Mouse (Mus musculus): ENCODE data around the gene Fbxo10. TPM values are rescaled to one million over a fixed set of nuclear protein-coding genes. Genes with fewer than 3 reads are reported as not detected.
"Not testable (repeated sequence)": the region's sequence is repeated elsewhere in the genome, so short reads cannot be mapped to it uniquely, and the experiment has no call there.

Fbxo10 gene
- polyA plus RNA-seq, 1 experiment from 2014 or later: 7.9 TPM

DNA sequence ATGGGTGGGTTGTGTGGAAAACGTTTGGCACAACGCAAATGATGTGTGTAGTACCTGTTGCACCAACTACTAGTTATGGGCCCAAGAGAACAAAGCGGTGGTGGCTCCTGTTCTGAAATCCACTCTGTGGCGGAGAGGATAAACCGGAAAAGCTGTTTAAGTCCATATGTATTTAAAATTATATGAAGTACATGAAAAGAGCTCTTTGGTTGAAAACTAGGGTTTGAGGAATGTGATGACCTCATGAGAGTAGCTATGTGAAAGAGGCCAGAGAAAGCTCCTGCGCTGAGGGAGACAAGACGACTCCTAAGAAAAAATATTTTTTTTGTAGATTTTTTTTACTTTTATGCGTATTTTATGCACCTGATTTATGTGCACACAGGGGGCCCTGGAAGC, 489 bp upstream of the Fbxo10 start:
- Histone ChIP-seq H3K9ac (ENCODE audit: low read depth, low read length) (peak overlapping the region; percentile 94), H3K36me3 (ENCODE audit: control insufficient read depth, insufficient read depth, low read length) (no peaks in the 10 kb centered on the region), H3K9me3 (ENCODE audit: control insufficient read depth, low read length) (no peaks in the 10 kb centered on the region), H3K27me3 (replicated peaks; ENCODE audit: control insufficient read depth, insufficient read depth, low read length) (no peaks in the 10 kb centered on the region), H3K27ac (ENCODE audit: low read length) (peak overlapping the region; percentile 81), H3K4me3 (ENCODE audit: low read length) (peak overlapping the region; percentile 89), H3K4me1 (ENCODE audit: control insufficient read depth, insufficient read depth, low read length) (peaks cover 11% of the 10 kb centered on the region), H3K4me2 (ENCODE audit: low read depth, low read length) (peak overlapping the region; percentile 92)
- WGBS: 35% methylated on average over 8 of the region's 8 CpGs
- ATAC-seq: peak; percentile 9

DNA sequence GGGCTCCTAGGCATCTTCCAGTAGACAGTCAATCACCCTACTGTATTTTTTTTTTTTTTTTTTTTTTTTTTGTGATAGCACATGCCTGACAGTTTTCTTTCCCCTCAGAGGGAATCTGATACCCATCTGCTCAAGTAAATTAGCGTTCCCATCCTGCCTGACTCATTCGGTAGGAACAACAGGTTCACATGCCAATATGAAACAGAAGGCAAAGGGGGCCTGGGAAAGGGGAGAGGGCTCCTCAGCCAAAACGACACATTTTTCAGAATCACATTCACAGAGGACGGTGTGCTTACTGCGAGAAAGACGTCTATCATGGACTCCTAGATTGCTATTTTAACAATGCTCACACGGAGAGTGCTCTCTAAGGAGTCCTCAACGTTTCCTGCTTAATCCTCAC, 917 bp downstream of the Fbxo10 start:
- Histone ChIP-seq H3K27ac (ENCODE audit: low read length) (no peak overlapping the region), H3K9me3 (ENCODE audit: control insufficient read depth, low read length) (no peaks in the 10 kb centered on the region), H3K27me3 (replicated peaks; ENCODE audit: control insufficient read depth, insufficient read depth, low read length) (no peaks in the 10 kb centered on the region), H3K36me3 (ENCODE audit: control insufficient read depth, insufficient read depth, low read length) (no peaks in the 10 kb centered on the region), H3K4me1 (ENCODE audit: control insufficient read depth, insufficient read depth, low read length) (peaks cover 11% of the 10 kb centered on the region), H3K9ac (ENCODE audit: low read depth, low read length) (peak overlapping the region; percentile 94), H3K4me2 (ENCODE audit: low read depth, low read length) (peak overlapping the region; percentile 92), H3K4me3 (ENCODE audit: low read length) (peak overlapping the region; percentile 89)
- no peak for ATAC-seq
- 6% methylated on average over 8 of the region's 8 CpGs for WGBS

DNA sequence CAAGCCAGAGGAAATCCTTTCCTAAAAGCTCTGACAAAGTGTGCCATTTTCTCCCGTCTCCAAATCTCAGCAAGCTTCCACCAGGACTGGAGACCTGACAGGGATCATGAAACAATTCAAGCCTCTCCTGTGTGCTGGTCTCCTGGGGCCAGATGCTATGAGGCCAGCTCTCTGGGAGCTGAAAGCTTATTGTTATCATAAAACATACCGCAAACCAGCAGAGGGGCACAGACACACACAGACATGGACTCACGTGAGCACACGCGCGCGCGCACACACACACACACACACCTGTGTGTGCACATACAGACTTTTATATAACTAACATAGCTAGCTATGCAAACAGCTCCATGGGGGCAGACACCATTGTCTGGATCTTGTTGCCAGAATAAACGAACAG, 1.5 kb downstream of the Fbxo10 start:
- Histone ChIP-seq H3K9ac (ENCODE audit: low read depth, low read length) (no peak overlapping the region), H3K4me3 (ENCODE audit: low read length) (no peak overlapping the region), H3K36me3 (ENCODE audit: control insufficient read depth, insufficient read depth, low read length) (no peaks in the 10 kb centered on the region), H3K4me1 (ENCODE audit: control insufficient read depth, insufficient read depth, low read length) (peaks cover 11% of the 10 kb centered on the region), H3K27ac (ENCODE audit: low read length) (no peak overlapping the region), H3K27me3 (replicated peaks; ENCODE audit: control insufficient read depth, insufficient read depth, low read length) (no peaks in the 10 kb centered on the region), H3K4me2 (ENCODE audit: low read depth, low read length) (peak overlapping the region; percentile 92; the same call in 1 of the 2 replicates), H3K9me3 (ENCODE audit: control insufficient read depth, low read length) (no peaks in the 10 kb centered on the region)
- WGBS: 63% methylated on average over 9 of the region's 9 CpGs
- ATAC-seq: no peak

DNA sequence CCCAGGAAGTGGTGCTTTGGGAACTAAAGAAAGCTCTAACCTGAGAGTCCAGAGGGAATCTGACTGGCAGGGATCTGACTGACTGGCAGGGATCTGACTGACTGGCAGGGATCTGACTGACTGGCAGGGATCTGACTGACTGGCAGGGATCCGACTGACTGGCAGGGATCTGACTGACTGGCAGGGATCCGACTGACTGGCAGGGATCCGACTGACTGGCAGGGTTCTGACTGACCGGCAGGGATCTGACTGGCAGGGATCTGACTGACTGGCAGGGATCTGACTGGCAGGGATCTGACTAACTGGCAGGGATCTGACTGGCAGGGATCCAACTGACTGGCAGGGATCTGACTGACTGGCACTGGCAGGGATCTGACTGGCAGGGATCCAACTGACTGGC, 3.4 kb downstream of the Fbxo10 start:
- not testable (repeated sequence) for ATAC-seq

DNA sequence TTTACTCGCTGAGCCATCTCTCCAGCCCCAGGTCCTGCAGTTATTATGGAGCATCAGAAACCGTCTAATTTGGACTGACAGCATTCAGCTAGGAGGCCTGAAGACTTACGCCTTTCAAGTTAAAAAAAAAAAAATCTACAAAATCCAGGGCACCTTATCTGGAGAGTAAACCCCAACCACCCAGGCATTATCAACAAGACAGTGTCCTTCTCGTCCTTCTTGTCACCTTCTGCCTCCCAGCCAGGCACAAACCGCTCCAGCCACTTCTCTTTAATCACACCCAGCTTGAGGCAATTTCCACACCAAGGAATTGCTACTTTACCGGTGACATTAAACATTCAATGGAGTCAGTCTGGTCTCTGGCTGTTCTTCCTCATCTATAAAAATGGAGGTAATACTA, 10.9 kb downstream of the Fbxo10 start:
- 76% methylated on average over 6 of the region's 6 CpGs for WGBS
- ATAC-seq: no peak
- no peak overlapping the region for H3K4me3 ChIP-seq (ENCODE audit: low read length)

More for the DNA sequence above, 3.4 kb downstream of the Fbxo10 start:
- H3K9me3 ChIP-seq (ENCODE audit: control insufficient read depth, low read length); H3K27me3 ChIP-seq (replicated peaks; ENCODE audit: control insufficient read depth, insufficient read depth, low read length); H3K27ac ChIP-seq (ENCODE audit: low read length); H3K36me3 ChIP-seq (ENCODE audit: control insufficient read depth, insufficient read depth, low read length); H3K9ac ChIP-seq (ENCODE audit: low read depth, low read length); H3K4me3 ChIP-seq (ENCODE audit: low read length); H3K4me2 ChIP-seq (ENCODE audit: low read depth, low read length): not testable (repeated sequence)
- peaks cover 11% of the 10 kb centered on the region for H3K4me1 ChIP-seq (ENCODE audit: control insufficient read depth, insufficient read depth, low read length)
- 87% methylated on average over 4 of the region's 4 CpGs for WGBS

DNA sequence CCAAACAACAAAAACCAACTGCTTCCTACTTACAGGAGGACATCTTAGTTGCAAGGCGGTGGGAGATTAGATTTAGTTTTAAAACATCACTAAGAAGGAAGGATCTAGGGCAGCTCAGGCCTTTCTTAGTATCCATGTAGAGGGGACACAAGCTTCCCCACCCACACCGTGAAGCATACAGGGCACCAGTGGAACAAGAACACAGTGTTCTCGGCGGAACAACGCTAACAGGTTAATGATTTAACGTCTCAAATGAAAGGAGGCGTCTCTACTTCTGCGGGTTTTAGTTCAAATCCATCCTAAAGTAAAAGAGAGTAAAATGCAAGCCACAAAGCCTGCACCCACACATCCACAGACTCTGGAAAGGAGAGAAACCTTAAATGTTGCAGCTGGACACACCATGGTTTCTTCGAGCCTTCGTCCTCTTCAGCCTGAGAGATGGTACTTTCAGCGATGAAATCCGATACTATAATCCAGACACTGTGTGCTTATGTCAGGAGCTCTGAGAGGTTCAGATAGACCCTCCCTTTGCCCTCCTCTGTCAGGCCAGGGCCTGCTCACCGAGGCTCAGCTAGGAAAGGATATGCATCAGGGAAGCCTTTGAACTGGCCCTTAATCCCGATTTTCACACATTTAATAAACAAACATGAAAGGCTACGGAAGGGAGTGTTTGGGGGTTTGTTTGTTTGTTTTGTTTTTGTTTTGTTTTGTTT, 12.0 kb downstream of the Fbxo10 start:
- Histone ChIP-seq H3K4me1 (ENCODE audit: control insufficient read depth, insufficient read depth, low read length) (peaks cover 4% of the 10 kb centered on the region; the same call in 1 of the 2 replicates), H3K27ac (ENCODE audit: low read length) (no peak overlapping the region)
- ATAC-seq: no peak

More for the DNA sequence above, 10.9 kb downstream of the Fbxo10 start:
- H3K4me2 ChIP-seq (ENCODE audit: low read depth, low read length): no peak overlapping the region
- H3K27ac ChIP-seq (ENCODE audit: low read length): no peak overlapping the region
- H3K9ac ChIP-seq (ENCODE audit: low read depth, low read length): no peak overlapping the region
- peaks cover 4% of the 10 kb centered on the region; the same call in 1 of the 2 replicates for H3K4me1 ChIP-seq (ENCODE audit: control insufficient read depth, insufficient read depth, low read length)
- no peaks in the 10 kb centered on the region for H3K36me3 ChIP-seq (ENCODE audit: control insufficient read depth, insufficient read depth, low read length)
- no peaks in the 10 kb centered on the region for H3K27me3 ChIP-seq (replicated peaks; ENCODE audit: control insufficient read depth, insufficient read depth, low read length)
- no peaks in the 10 kb centered on the region for H3K9me3 ChIP-seq (ENCODE audit: control insufficient read depth, low read length)

DNA sequence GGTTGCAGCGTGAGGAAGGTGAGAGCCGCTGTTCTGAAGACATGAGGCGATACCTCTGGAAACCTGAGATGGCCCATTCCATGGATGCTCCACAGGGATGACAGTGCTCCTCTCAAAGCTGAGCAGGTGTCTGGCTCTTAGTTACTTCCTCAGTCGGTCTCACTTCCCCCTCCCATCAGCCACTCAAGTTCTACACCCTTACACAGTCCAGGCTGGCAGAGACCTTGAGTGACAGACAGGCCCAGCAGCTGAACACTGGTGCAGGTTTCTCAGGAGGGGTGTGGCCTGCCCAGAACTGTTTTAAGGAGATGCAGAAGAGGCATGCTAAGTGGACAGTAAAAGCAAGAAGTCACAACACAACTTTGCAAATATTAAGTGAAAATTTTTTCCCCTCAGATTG, 16.7 kb downstream of the Fbxo10 start:
- H3K27ac ChIP-seq (ENCODE audit: low read length): no peak overlapping the region
- no peaks in the 10 kb centered on the region for H3K9me3 ChIP-seq (ENCODE audit: control insufficient read depth, low read length)
- no peaks in the 10 kb centered on the region for H3K27me3 ChIP-seq (replicated peaks; ENCODE audit: control insufficient read depth, insufficient read depth, low read length)
- H3K4me2 ChIP-seq (ENCODE audit: low read depth, low read length): no peak overlapping the region
- H3K36me3 ChIP-seq (ENCODE audit: control insufficient read depth, insufficient read depth, low read length): no peaks in the 10 kb centered on the region
- WGBS: 82% methylated on average over 4 of the region's 4 CpGs
- no peak overlapping the region for H3K9ac ChIP-seq (ENCODE audit: low read depth, low read length)
- ATAC-seq: no peak
- no peak overlapping the region for H3K4me3 ChIP-seq (ENCODE audit: low read length)
- peaks cover 4% of the 10 kb centered on the region; the same call in 1 of the 2 replicates for H3K4me1 ChIP-seq (ENCODE audit: control insufficient read depth, insufficient read depth, low read length)

More for the DNA sequence above, 12.0 kb downstream of the Fbxo10 start:
- Histone ChIP-seq H3K9me3 (ENCODE audit: control insufficient read depth, low read length) (no peaks in the 10 kb centered on the region), H3K27me3 (replicated peaks; ENCODE audit: control insufficient read depth, insufficient read depth, low read length) (no peaks in the 10 kb centered on the region), H3K9ac (ENCODE audit: low read depth, low read length) (no peak overlapping the region), H3K36me3 (ENCODE audit: control insufficient read depth, insufficient read depth, low read length) (no peaks in the 10 kb centered on the region), H3K4me2 (ENCODE audit: low read depth, low read length) (no peak overlapping the region), H3K4me3 (ENCODE audit: low read length) (no peak overlapping the region)
- 58% methylated on average over 15 of the region's 15 CpGs for WGBS

DNA sequence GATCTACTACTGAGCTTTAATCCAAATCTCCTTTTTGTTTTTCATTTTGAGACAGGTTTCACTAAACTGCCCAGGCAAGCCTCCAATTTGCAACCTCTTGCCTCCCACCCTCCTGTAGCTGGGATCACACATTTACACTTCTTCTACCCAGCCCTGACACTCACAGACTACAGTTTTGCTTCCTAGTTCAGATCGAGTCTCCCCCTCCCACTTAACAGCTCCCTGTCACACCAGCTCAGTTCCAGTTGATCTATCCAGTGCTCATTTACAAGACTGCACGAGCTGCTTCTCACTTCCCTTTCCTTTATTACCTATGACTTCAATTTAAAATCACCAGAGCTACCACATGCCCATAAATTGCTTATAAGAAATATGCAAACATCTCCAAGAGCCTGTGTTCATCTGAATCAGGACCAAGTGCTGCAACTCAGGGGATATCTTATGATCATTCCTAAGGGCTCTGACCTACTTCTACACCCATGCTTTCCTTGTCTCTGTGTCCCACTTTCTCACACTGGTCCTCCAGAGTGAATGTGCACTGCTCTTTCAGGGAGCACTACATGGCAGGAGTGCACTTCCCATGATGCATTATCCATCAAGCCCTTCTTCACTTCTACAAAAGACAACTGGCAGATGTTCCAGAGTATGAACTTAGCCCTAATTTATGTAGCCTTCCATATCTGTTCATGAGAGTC, 18.2 kb downstream of the Fbxo10 start:
- no peak overlapping the region for H3K9ac ChIP-seq (ENCODE audit: low read depth, low read length)
- no peaks in the 10 kb centered on the region for H3K36me3 ChIP-seq (ENCODE audit: control insufficient read depth, insufficient read depth, low read length)
- no peaks in the 10 kb centered on the region for H3K9me3 ChIP-seq (ENCODE audit: control insufficient read depth, low read length)
- ATAC-seq: no peak
- H3K27ac ChIP-seq (ENCODE audit: low read length): no peak overlapping the region
- H3K4me1 ChIP-seq (ENCODE audit: control insufficient read depth, insufficient read depth, low read length): no peaks in the 10 kb centered on the region
- WGBS: 56% methylated on average over 2 of the region's 2 CpGs
- no peaks in the 10 kb centered on the region for H3K27me3 ChIP-seq (replicated peaks; ENCODE audit: control insufficient read depth, insufficient read depth, low read length)
- H3K4me3 ChIP-seq (ENCODE audit: low read length): no peak overlapping the region
- H3K4me2 ChIP-seq (ENCODE audit: low read depth, low read length): no peak overlapping the region

DNA sequence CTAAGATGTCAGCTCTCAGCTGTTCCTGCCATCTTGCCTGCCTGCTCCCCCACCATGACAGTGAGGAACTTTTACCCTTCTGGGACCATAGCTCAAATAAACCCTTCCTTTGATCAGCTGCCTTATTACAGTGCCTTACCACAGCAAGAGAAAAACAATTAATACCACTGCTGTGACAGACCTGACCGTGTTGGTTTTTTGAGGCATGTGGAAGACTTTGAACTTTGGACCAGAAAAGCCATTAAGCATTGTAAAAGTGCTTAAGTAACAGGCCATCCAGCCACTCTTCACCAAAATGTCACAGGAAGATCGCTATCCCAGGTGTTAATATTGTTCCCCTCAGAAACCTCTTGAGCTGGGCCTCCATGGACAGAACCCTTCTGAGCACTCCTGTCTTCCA, 19.8 kb downstream of the Fbxo10 start:
- H3K4me2 ChIP-seq (ENCODE audit: low read depth, low read length): no peak overlapping the region
- H3K36me3 ChIP-seq (ENCODE audit: control insufficient read depth, insufficient read depth, low read length): peaks cover 2% of the 10 kb centered on the region; the same call in 1 of the 2 replicates
- no peaks in the 10 kb centered on the region for H3K4me1 ChIP-seq (ENCODE audit: control insufficient read depth, insufficient read depth, low read length)
- no peaks in the 10 kb centered on the region for H3K27me3 ChIP-seq (replicated peaks; ENCODE audit: control insufficient read depth, insufficient read depth, low read length)
- no peaks in the 10 kb centered on the region for H3K9me3 ChIP-seq (ENCODE audit: control insufficient read depth, low read length)
- 57% methylated on average over 2 of the region's 2 CpGs for WGBS
- H3K27ac ChIP-seq (ENCODE audit: low read length): no peak overlapping the region; the same call in 1 of the 2 replicates
- H3K9ac ChIP-seq (ENCODE audit: low read depth, low read length): no peak overlapping the region
- H3K4me3 ChIP-seq (ENCODE audit: low read length): no peak overlapping the region
- peak; percentile 67 for ATAC-seq
